Mouse (Mus musculus) heart, embryonic 10.5 days (tissue): ENCODE results near the gene Racgap1. TPM values are rescaled to one million over a fixed set of nuclear protein-coding genes. Genes with fewer than 3 reads are reported as not detected.

ENCODE experiments used
- DNase-seq: peaks from one replicate; pipeline ENCODE4 v3.0.0-alpha.2; 2017; ENCODE audit warnings: low spot score
- H3K27ac ChIP-seq: fragments of 300-500 bp; sonication (generic); 2 replicates; pipeline ENCODE4 v1.5.1; 2016; ENCODE audit warnings: mild to moderate bottlenecking
- H3K27me3 ChIP-seq: fragments of 300-500 bp; sonication (generic); 2 replicates; pipeline ENCODE4 v1.6.1; 2016; ENCODE audit warnings: mild to moderate bottlenecking; ENCODE audit not compliant: poor library complexity, insufficient read depth, severe bottlenecking
- H3K36me3 ChIP-seq: fragments of 300-500 bp; sonication (generic); 2 replicates; pipeline ENCODE4 v1.6.1; 2016; ENCODE audit warnings: mild to moderate bottlenecking, moderate library complexity
- H3K4me1 ChIP-seq: fragments of 300-500 bp; sonication (generic); 2 replicates; pipeline ENCODE4 v1.6.1; 2016; ENCODE audit warnings: mild to moderate bottlenecking
- H3K4me3 ChIP-seq: fragments of 300-500 bp; sonication (generic); 2 replicates; pipeline ENCODE4 v1.5.1; 2016; ENCODE audit warnings: mild to moderate bottlenecking, moderate library complexity
- H3K9me3 ChIP-seq: fragments of 300-500 bp; sonication (generic); 2 replicates; pipeline ENCODE4 v1.6.1; 2016; ENCODE audit warnings: mild to moderate bottlenecking, moderate library complexity
- WGBS: fragments of 180-500 bp; shearing (Covaris S2); methylation state at CpG from one replicate; pipeline ENCODE4 v1.1.7; 2016; 5-methylcytosine and 5-hydroxymethylcytosine counted together
- polyA plus RNA-seq: library from polyadenylated mRNA; unstranded; fragments of >200 nt; fragmentation: Nextera tagmentation; extraction: Ambion mirVana; gene quantifications from 2 replicates; pipeline ENCODE4 v1.2.1, GENCODE M21; 2016

Racgap1 gene
- polyA plus RNA-seq, 1 experiment from 2014 or later = 138 TPM

DNA sequence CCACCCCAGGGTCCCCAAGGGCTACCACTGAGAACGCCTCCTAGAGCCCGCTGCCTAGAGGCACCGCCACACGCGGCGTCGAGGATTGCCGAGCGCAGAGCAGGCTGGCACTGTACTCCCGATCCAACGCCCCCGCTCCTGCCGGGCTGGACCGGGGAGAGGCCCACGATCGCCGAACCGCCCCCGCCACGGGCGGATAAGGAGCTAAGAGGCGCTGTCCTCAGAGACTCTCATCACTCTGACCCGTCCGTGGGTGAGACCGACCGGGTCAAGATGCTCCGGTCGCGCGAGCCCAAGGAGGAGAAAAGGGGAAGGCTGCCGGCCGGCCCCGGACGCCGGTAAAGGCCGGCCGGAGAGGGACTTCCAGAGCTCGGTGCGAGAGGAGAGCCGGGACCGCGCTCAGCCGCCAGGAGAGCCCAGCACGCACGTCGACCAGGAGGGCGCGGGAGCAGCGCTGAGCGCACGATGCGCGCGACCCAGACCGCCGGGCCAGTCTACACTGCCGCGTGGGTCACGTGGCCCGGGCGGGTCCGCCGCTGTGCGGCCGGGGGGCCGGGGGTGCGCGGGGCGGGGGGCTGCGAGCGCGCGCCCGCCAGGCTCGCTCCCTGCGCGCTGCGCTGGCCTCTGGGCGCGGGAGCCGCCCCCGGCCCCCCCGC is 60.9 kb downstream of the Racgap1 start, which contains the start of gene Aqp5:
Aqp5 (plus strand) TSS at position 354 of the 656 bp plus-strand sequence.
- Histone ChIP-seq H3K4me1 (peaks cover 22% of the 10 kb centered on the region), H3K4me3 (peak within 1 kb of the TSS; percentile 56), H3K36me3 (no peaks in the 10 kb centered on the region), H3K27me3 (peaks cover 100% of the 10 kb centered on the region), H3K9me3 (no peaks in the 10 kb centered on the region), H3K27ac (peak within 1 kb of the TSS; percentile 67)
- no peak for DNase-seq
- 2% methylated on average over 57 of the region's 83 CpGs for WGBS

DNA sequence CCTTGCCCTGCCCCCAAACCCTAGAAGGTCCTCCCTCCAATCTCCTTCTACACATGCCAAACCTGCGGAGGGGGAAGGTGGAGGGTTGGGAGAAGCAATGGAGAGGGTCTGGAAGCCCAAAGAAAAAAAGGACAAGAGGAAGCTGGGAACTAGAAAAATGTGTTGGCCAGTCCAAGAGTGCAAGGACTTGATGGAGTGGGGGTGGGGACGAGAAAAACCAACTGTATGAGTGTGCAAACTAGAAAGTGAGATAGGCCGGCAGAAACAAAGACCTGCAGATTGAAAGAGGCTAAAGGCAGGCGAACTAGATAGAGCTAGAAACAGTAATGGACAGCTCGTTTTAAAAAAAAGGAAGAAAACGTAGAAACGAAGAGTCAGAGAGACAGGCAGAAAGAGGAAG is 61.8 kb downstream of the Racgap1 start:
- no peak overlapping the region for H3K27ac ChIP-seq
- no peaks in the 10 kb centered on the region for H3K36me3 ChIP-seq
- H3K4me3 ChIP-seq = no peak overlapping the region
- no peaks in the 10 kb centered on the region for H3K9me3 ChIP-seq
- H3K27me3 ChIP-seq = peaks cover 100% of the 10 kb centered on the region
- no peak for DNase-seq
- H3K4me1 ChIP-seq = peaks cover 29% of the 10 kb centered on the region
- 16% methylated on average over 7 of the region's 7 CpGs for WGBS

DNA sequence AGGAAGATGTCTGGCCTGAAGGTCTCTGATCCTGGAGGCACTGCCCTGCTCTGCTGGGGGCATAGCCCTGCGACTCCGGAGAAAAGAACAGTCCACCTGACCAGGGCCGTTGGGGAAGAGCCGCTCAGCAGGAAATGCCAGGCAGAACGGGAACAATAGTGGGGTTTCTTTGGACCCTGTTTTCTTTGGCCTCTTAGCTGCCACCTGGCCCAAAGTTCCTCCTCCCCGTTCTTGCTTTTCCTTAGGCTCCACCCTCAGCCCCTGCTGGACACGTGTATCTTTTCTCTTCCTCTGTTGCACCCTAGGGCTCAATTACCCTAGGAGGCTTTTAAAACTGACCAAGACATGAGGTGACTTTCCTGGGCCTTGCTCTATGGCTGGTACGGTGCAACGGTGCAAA is 62.2 kb downstream of the Racgap1 start:
- 7% methylated on average over 9 of the region's 9 CpGs for WGBS
- Histone ChIP-seq H3K27me3 (peaks cover 100% of the 10 kb centered on the region), H3K27ac (no peak overlapping the region), H3K4me3 (no peak overlapping the region), H3K4me1 (peaks cover 33% of the 10 kb centered on the region), H3K36me3 (no peaks in the 10 kb centered on the region), H3K9me3 (no peaks in the 10 kb centered on the region)
- no peak for DNase-seq

DNA sequence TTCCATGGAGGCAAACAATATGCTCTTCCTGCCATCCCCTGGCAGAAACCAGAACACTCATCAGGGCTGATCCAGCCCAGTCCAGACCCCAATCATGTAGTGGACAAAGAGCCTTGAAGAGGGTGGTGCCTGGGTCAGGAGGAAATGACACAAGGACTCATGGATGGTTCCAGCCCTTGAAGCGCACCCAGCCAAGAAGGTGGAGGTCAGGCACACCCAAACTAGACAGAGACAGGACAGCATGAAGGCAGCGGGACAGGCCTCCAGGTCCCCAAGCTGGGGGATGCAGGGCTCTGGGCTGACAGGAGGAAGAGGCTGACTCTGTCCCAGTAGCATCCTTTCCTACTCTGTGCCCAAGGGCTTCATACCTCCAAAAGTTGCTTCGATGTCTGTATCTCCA is 64.9 kb downstream of the Racgap1 start:
- Histone ChIP-seq H3K9me3 (no peaks in the 10 kb centered on the region), H3K4me1 (peaks cover 42% of the 10 kb centered on the region), H3K4me3 (no peak overlapping the region), H3K36me3 (no peaks in the 10 kb centered on the region), H3K27me3 (peaks cover 98% of the 10 kb centered on the region), H3K27ac (no peak overlapping the region)
- DNase-seq = no peak
- WGBS = 88% methylated on average over 3 of the region's 3 CpGs

DNA sequence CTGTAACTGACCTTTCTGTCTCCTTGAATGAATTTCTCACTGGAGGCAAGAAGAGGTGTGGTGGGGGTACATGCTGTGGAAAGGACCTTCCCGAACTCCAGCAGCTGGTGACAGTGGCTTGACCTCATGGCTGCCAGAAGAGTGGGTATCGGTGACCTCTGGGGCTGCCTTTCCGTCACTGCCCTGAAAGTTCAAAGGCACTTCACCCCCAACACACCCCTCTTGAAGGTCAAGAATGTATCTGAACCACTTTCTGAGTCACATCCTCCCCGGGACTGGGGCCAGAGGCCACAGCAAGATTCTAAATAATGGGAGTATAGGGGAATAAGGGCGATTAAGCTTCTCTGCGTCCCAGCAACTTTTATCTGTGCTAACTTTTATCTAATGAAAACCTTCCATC is 65.7 kb downstream of the Racgap1 start:
- no peak for DNase-seq
- H3K4me1 ChIP-seq = peaks cover 36% of the 10 kb centered on the region
- H3K36me3 ChIP-seq = no peaks in the 10 kb centered on the region
- no peak overlapping the region for H3K27ac ChIP-seq
- H3K4me3 ChIP-seq = no peak overlapping the region
- peaks cover 98% of the 10 kb centered on the region for H3K27me3 ChIP-seq
- no peaks in the 10 kb centered on the region for H3K9me3 ChIP-seq
- 49% methylated on average over 6 of the region's 6 CpGs for WGBS

DNA sequence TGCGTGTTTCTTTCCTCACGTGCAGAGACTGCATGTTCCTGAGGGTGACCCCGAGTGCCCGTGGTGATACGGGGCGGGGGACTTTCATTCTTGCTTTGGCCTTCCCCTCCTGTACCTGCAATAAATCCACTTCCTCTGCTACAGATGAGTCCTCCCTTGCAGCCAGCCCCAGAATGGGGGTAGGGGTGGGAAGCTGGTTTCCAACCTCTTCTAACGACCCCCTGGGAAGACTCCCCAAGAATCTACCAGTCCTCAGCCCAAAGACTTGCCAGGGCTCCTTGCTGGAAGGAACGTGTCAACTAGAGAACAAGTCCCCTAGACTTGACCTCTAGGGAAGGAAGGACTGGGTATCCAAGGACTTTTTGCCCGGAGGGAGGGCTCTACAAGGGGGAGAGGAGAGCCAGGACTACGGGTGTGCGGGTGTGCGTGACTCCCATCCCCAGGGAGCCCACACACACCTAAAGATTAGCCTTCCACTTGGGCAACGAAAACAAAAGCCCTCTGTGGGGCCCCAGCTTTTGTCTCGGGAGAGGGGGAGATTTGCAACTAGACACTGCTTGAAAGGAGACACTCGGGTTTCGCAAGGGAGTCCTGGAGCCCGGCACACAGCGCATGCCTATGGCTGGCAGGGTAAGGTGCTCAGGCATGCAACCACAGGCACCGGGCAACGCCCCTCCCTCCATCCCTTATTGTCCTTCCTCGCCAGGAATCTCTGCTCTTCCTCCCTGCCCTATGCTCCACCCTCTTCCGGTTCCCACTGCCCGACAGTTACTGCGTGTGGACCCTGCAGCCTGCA is 66.9 kb downstream of the Racgap1 start:
- H3K27me3 ChIP-seq = peaks cover 98% of the 10 kb centered on the region
- H3K27ac ChIP-seq = no peak overlapping the region; the same call in 1 of the 2 replicates
- no peaks in the 10 kb centered on the region for H3K9me3 ChIP-seq
- peaks cover 29% of the 10 kb centered on the region for H3K4me1 ChIP-seq
- peak overlapping the region; percentile 51 for H3K4me3 ChIP-seq
- no peaks in the 10 kb centered on the region for H3K36me3 ChIP-seq
- WGBS = 3% methylated on average over 24 of the region's 24 CpGs
- DNase-seq = no peak

DNA sequence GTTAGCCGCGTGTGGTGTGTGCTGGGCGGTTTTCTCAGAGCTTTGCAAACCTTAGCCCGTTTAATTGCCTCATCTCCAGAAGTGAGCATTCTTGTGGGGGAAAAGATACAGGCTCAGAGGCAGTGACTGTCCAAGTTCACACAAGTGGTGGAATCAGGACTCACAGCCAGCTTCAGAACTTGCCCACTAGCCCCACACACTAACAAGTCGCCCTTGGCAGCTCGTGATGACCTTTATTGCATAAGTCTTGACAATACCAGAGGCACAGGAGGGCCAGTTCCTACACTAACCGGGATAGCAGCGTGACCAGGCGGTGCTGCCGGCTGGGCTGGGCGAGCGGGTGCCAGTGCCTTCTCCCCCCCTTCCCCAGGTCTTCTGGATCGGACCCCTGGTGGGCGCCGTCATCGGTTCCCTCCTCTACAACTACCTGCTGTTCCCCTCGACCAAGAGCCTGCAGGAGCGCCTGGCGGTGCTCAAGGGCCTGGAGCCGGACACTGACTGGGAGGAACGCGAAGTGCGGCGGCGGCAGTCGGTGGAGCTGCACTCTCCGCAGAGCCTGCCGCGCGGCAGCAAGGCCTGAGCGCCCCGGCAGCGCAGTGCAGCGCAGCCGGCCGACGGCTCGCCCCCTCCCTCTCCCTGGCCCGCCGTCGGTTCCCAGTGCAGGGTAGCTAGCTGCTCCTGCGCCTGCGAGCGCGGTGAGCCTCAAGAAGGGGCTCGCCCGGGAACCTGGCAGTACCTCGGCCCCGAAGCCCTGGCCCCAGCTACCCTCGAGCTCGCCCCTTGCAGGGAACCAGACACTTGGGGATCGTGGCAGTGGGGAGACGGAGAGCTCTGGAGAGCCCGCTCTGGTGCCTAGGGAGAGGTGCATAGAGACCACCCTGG is 67.8 kb downstream of the Racgap1 start:
- Histone ChIP-seq H3K9me3 (no peaks in the 10 kb centered on the region), H3K4me1 (peaks cover 28% of the 10 kb centered on the region), H3K27ac (0 out of 2 replicates have a peak overlapping the region, but pooled peaks have one; percentile 52), H3K36me3 (no peaks in the 10 kb centered on the region), H3K4me3 (peak overlapping the region; percentile 51), H3K27me3 (peaks cover 98% of the 10 kb centered on the region)
- WGBS = 3% methylated on average over 54 of the region's 54 CpGs
- no peak for DNase-seq

DNA sequence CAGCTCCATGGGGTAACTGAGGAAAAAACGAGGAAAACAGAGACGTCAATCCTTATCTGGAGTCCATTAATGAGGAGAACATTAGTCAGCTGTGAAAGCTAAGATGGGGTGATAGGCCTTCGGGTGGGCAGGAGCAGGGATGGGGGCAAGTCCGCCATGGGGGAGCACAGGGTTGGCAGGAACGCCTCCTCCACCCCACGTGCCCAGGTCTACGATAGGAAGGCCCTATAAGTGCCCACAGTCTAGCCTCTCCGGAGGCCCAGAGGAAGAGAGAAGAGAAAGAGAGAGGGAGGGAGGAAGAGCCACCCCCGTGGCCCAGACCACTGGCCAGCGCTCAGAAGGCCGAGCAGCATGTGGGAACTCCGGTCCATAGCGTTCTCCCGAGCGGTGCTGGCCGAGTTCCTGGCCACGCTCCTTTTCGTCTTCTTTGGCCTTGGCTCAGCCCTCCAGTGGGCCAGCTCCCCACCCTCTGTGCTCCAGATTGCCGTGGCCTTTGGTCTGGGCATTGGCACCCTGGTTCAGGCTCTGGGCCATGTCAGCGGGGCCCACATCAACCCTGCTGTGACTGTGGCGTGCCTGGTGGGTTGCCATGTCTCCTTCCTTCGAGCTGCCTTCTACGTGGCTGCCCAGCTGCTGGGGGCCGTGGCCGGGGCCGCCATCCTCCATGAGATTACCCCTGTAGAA is 72.5 kb downstream of the Racgap1 start, which contains the start of gene Aqp2:
Aqp2 (plus strand) TSS at position 254 of the 684 bp plus-strand sequence.
- Histone ChIP-seq H3K9me3 (no peaks in the 10 kb centered on the region), H3K4me3 (no peak within 1 kb of the TSS), H3K4me1 (peaks cover 10% of the 10 kb centered on the region), H3K27me3 (peaks cover 89% of the 10 kb centered on the region), H3K27ac (no peak within 1 kb of the TSS), H3K36me3 (no peaks in the 10 kb centered on the region)
- WGBS = 75% methylated on average over 26 of the region's 26 CpGs
- DNase-seq = no peak

Other genes starting within 250 kb of the Racgap1 start
- 10.7 and 12.8 TPM in 2 replicates for gene Nckap5l, start 193.9 kb downstream of the Racgap1 start, polyA plus RNA-seq
- gene Bcdin3d, start 176.9 kb downstream of the Racgap1 start, polyA plus RNA-seq = 11.8 and 13.7 TPM in 2 replicates
- gene Faim2, start 123.5 kb downstream of the Racgap1 start, polyA plus RNA-seq = 0.59 and 0.68 TPM in 2 replicates
- gene Aqp2, start 72.6 kb downstream of the Racgap1 start, polyA plus RNA-seq = 0.15 TPM in 1 of 2 replicates, not detected in the other
- gene Aqp5, start 60.9 kb downstream of the Racgap1 start, polyA plus RNA-seq = 3.5 and 5.3 TPM in 2 replicates
- 0.06 TPM in 1 of 2 replicates, not detected in the other for gene Aqp6, start 50.3 kb downstream of the Racgap1 start, polyA plus RNA-seq
- 3.2 and 5.2 TPM in 2 replicates for gene Asic1, start 18.7 kb upstream of the Racgap1 start, polyA plus RNA-seq
- 31.1 and 45.5 TPM in 2 replicates for gene Smarcd1, start 50.5 kb upstream of the Racgap1 start, polyA plus RNA-seq
- gene Gm17349, start 53.8 kb upstream of the Racgap1 start, polyA plus RNA-seq = not detected in 2 replicates
- 0.74 and 0.87 TPM in 2 replicates for gene Gpd1, start 65.9 kb upstream of the Racgap1 start, polyA plus RNA-seq
- 164 and 187 TPM in 2 replicates for gene Cox14, start 74.0 kb upstream of the Racgap1 start, polyA plus RNA-seq
- gene Cers5, start 121.2 kb upstream of the Racgap1 start, polyA plus RNA-seq = 56.5 and 60.3 TPM in 2 replicates
- gene Lima1, start 223.8 kb upstream of the Racgap1 start, polyA plus RNA-seq = 25.9 and 29.4 TPM in 2 replicates